Mouse (Mus musculus) 3134 (cell line): Measurements from ENCODE around the gene Tdrd9.

Experiments
- DNase-seq: peaks from one replicate; pipeline ENCODE4 v3.0.0-alpha.2; 2011; ENCODE audit warnings: low spot score; ENCODE audit not compliant: insufficient read length; ENCODE audit errors: extremely low read depth

Gene Tdrd9

GRCm38 (mm10) chr12:111971231-111971686 lies at the start of gene Tdrd9:
Gene Tdrd9, plus strand, starts transcription at chr12:111971559.
- no peak for DNase-seq

GRCm38 (mm10) chr12:111923117-111923516 lies 48.2 kb upstream of the Tdrd9 start:
- no peak for DNase-seq

- no peak for DNase-seq
These were observed 44.0 kb upstream of the Tdrd9 start for GRCm38 (mm10) chr12:111927338-111927737.

GRCm38 (mm10) chr12:111928411-111928966 lies 42.9 kb upstream of the Tdrd9 start:
- DNase-seq, result no peak

GRCm38 (mm10) chr12:111931411-111932025 lies 39.8 kb upstream of the Tdrd9 start:
- DNase-seq, result no peak

- DNase-seq, result peak; percentile 67
These were observed 38.8 kb upstream of the Tdrd9 start for GRCm38 (mm10) chr12:111932513-111932912.

- DNase-seq, result peak; percentile 78
These were observed 38.2 kb upstream of the Tdrd9 start for GRCm38 (mm10) chr12:111933032-111933704.

GRCm38 (mm10) chr12:111933971-111934370 lies 37.4 kb upstream of the Tdrd9 start:
- DNase-seq, result no peak

GRCm38 (mm10) chr12:111936706-111937550 lies 34.4 kb upstream of the Tdrd9 start:
- DNase-seq, result no peak

- no peak for DNase-seq
These were observed 32.7 kb upstream of the Tdrd9 start for GRCm38 (mm10) chr12:111938623-111939177.

GRCm38 (mm10) chr12:111943421-111944064 lies 27.8 kb upstream of the Tdrd9 start:
- DNase-seq, result peak; percentile 43

GRCm38 (mm10) chr12:111944065-111944987 lies 27.0 kb upstream of the Tdrd9 start:
- peak; percentile 52 for DNase-seq

- no peak for DNase-seq
These were observed 26.2 kb upstream of the Tdrd9 start for GRCm38 (mm10) chr12:111945115-111945514.

- DNase-seq, result peak; percentile 44
These were observed 25.3 kb upstream of the Tdrd9 start for GRCm38 (mm10) chr12:111945765-111946655.

GRCm38 (mm10) chr12:111946716-111947115 lies 24.6 kb upstream of the Tdrd9 start:
- peak; percentile 53 for DNase-seq

- DNase-seq, result no peak
These were observed 20.9 kb upstream of the Tdrd9 start for GRCm38 (mm10) chr12:111950486-111950885.

- DNase-seq, result no peak
These were observed 19.7 kb upstream of the Tdrd9 start for GRCm38 (mm10) chr12:111951701-111952100.

- no peak for DNase-seq
These were observed 15.2 kb upstream of the Tdrd9 start for GRCm38 (mm10) chr12:111956173-111956572.
